Mouse (Mus musculus): ENCODE measurements at regions not wholly inside any gene's neighbourhood (a gene's known extent, or its start where the extent isn't known, plus 50 kb on each side); places are given as distances from the start of the nearest gene placed in this dataset.

DNA sequence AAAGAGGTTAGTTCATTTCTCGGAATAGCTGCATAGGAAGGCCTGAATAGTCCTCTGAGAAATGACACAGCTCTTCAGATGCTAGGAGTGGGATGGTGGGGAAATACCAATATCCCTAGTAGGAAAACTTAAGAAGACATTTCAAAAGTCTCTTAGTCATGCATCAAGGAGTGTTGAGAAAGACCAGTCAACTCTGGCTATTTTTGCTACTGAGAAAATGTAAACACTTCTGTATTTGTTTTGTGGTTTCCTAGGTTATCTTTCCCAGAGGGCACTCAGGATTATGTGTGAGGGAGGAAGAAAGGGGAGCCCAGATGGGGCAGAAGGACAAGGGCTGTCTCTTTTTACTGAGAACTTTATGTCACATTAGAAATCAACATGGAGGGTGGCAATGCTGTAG, 367.8 kb upstream of the Thbs1 start:
- no peak for DNase-seq

DNA sequence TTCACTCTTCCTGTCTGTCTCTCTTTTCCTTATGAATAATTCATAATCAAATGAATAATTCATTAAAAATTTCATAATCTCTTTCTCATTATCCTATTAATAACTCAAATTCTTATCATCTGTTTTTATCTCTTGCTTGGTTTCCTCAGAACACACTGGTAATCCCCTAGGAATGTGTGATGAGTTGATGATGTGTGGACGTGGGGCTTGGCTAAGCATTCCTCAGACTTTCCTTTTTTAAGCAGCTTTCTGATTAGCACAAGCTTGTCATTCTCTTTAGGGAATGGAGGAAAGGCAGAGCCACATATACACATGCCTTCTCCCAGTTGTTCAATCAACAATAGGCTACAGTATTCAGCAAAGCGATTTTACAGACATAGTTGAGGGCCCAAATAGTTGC, 365.9 kb upstream of the Thbs1 start:
- no peak for DNase-seq

DNA sequence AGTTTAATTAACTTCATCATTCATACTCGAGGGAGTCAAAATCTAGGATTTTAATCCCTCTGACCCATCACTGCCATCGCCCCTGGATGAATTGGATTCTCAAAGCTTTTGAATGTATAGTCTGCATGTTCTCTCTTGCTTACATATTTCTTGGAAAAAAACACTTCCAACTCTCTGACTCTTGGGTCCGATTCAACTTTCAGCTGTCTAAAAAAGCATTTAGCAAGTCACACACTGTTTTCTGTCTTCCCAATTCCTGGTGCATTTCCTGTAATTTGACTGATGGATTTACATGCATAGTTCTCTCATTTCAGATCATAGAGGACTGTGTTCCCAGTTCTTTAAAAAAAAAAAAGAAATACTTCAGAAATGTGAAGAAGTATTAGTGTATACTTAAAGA, 364.5 kb upstream of the Thbs1 start:
- DNase-seq: no peak

DNA sequence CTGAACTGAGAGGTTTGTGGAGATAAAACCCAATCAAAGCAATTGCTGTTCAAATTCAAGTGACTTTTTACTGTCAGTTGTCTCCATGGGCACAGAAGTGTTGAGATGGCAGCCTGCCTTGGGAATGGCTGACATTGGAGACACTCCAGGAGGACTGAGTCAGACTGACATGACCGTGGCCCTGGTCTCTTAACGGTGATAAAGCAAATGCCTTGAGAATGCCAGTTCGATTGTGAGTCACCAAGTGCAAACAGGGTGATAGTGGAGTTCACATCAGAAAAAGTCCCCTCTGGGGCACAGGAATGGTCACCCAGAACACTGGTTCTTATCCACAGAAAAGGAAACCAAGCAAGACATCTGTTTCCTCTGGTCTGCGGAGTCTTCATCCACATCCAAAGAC, 362.8 kb upstream of the Thbs1 start:
- no peak for DNase-seq

DNA sequence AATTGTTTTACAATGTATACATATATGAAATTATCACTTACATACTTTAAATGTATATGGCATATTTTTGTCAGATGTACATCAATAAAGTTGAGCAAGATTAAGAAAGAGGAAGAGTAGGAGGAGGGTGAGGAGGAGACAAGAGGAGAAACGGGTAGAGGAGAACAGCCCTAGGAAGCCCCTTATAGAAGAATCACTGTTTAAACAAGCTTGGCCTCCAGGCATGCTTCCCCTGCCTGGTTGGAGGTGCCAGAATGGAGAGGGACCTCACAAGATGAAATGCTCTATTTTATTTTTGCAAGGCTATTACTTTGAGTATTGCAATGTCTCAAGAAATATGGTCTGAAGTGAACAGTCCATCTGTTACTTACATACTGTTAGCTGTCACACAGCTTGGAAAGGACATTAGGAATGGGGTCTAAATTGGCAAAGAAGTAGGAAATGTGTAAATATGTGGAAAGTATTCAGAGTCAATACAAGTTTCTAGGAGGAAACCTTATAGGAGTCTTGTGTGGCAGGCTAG, 352.1 kb upstream of the Thbs1 start:
- DNase-seq: no peak

DNA sequence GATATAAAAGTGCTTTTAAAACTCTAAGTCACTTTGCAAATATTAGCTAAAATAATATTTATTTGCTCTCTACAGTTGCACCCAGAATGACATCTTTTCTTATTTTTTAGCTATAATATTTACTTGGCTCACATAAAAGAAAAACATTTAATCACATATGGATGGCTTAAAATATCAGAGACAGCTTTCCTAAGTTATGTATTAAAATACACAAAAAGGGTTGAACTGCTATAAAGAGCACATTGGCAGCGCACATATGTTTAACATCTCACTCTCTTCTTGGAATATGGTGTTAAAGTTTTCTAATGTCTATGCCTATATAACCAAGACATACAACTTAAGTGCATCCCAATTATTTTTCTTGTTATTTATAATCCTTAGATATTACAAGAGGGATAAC, 348.0 kb upstream of the Thbs1 start:
- no peak for DNase-seq

DNA sequence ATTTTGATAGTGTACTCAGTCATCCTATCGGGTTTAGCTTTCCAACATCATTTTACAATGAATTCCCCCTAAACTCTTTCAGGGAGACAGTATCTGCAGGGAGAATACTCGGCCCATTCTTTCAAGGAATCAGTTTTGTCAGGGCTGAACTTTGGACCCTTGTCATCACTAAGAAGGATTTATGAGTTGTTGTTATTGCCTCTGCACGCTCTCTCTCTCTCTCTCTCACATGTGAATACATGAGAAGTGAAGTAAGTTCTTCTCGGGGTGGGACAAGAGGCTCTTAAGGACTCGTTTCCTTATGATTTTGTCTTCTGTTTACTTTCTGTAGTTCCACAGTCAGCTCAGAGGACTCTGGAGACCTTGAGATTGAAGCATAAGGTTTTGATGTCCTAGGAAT, 346.1 kb upstream of the Thbs1 start:
- no peak for DNase-seq

DNA sequence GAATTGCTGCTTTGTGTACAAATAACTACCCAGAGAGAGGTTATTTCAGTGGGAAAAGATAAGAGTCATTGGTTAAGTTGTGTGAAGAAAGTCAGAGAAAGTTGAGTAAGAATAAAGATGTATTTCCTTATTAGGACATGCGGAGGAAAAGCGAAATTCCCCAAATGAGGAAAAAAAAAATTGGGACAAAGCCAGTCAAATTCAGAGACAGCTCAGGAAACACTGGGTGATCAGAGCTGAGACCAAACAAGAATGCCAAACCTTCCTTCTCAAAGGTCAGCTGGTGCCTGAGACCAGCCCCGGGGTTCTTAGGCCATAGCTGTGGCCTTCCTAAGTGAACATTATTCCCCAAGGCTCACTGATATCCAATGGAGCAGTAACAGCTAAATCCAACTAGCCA, 345.2 kb upstream of the Thbs1 start:
- DNase-seq: no peak

DNA sequence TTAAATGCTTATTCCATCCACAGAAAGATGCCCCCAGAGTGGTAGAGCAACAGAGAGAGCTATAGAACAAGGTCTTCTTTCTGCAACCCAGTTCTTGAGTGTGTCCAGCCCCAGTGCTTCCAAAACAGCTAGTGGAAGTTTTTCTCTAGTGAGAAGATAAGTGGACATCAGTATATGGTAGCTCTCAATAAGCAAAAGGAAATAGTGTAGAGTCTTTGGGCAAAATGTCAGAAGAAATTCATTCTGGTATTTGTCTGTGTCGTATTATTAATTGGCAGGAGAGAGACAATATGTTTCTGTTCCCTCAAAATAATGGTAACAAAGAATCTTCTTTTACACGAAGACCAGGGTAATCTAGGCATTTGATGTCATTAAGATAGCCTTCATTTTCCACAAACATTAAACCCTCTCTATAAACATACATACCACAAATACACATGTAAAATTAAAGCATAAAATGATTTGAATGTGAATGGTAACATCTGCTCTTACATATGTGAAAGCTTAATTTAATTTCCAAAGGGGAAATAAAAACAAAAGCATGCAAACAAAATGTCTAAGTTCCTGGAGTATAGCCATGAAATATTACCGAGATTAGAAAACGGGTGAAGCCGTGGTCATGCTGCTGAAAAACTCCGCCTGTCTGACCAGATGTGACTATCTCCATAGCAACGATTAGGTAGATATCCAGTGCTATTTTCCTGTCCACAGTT, 342.1 kb upstream of the Thbs1 start:
- DNase-seq: no peak

DNA sequence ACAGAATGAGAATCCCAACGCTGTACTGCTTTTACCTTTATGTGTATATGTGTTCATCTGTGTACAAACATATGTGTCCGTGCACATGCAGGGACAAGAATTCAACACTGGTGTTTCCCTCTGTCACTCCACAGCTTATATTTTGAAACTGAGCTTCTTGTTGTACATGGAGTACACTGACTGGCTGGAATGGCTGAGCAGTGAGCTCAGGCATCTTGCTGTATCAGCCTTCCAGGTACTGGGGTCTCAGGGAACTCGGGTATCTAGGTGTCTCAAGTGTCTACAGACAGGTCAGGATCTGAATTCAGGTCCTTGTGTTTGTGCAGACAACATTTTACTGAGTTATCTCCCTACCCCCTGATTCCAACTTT, 341.6 kb upstream of the Thbs1 start:
- no peak for DNase-seq

DNA sequence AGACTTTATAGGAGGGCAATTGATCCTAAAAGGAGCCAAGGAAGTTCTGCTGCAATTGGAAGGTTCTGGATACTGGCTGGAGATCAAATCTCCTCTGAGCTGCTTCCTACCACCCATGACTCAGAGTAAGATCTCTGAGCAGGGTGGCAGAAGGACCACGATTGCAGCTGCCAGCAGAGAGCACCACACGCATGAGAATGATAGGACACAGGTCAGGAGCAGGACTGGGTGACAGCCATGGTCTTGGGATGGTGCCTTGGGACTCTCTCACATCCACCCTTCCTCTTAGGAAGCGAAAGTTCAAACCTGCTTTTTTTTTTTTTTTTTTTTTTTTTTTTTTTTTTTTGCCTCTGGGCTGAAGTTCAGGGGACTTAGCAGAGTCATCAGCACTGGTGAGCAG, 331.4 kb upstream of the Thbs1 start:
- DNase-seq: no peak

DNA sequence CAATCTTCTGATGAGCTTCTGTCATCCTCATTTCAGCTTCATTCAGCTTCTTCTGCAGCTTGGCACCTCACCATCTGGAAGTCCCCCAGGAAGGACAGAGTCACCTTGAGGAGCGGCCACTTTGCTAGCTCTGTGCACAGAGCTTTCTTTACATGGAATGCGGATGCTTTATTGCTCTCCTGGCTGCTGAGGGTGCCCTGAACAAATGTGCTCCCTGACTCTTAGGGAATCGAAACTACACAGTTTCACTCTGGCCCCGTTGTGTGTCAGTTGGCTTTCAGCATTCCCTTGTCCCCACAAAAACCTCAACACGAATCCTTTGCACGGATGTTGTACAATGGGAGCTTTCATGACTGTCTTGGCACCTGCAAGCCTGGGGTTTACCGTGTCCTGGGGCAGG, 330.9 kb upstream of the Thbs1 start:
- no peak for DNase-seq

DNA sequence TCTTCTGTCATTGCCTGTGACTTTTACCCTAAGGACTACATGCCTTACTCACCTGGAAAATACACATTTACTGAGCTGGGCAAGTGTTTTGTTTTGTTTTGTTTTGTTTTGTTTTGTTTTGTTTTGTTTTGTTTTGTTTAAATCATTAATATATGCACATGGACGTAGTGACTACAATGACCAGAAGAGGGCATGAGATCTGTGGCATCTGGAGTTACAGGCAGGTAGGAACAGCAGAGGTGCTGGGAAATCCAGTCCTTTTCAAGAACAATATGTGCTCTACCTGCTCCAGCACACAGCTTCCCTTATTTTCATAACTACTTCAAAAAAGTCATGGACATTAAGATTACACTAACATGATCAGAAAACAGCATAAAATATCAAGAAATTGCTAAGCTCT, 324.4 kb upstream of the Thbs1 start:
- DNase-seq: no peak

DNA sequence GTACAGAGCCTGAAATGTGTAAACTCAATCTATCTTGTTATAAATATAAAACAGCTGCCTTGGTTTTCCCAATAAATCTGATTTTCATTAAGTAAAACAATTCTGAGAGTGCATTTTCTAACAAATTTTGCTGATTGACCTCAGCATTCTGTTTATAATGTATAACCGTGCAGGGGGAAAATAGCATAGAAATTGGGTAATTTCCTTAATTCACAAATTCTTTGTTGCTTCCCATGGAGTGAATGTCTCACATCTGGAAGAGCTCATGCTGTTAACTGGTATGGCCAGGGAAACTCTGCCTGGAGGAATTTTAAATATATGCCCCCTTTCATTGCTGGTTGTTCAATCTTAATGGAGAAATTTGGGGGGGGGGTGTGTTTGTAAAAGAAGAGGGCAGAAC, 317.4 kb upstream of the Thbs1 start:
- DNase-seq: no peak

DNA sequence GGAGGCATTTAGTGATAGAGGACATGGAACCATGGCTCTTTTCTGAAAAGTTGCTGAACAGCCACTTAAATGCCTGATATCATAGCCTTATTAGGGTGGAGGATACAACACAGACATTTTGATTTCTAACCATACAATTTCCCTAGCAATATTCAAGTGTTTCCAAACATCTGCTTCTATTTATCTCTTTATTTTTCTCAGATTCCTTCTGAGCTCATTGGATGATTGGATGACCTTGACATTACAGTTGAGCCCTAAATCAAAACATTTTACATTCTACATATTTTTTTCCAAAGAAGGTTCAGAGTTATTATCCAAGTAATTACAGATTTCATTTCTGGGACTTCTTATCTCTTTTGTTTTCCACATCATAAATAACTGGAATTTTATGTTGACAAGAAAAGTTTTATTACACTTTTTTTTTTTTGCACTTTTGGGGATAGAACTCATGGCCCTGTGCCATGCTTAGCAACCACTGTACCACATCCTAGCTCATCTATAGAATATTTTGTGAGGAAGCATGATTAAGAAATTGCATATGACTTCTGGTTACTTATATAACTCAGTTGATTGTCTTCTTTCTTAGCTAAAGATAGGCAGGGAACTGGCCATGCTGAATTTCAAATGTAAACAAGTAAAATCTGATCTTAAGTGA, 309.6 kb upstream of the Thbs1 start:
- DNase-seq: no peak

DNA sequence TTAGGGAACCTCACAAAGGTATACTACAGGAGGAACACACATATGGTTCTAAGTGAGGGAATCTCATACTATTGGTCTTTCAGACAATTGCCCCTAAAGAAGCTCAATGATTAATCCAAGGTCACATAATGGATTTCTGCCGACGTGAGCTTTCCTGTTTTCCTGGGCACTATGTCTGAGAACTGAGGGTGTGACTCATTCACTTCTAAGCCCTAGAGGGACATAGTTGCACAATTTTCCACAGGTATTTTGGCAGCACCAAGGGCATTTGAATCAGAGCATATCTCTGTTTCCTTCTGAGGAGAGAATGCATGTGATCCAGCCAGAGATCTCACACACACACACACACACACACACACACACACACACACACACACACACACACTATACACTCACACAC, 309.0 kb upstream of the Thbs1 start:
- DNase-seq: no peak

DNA sequence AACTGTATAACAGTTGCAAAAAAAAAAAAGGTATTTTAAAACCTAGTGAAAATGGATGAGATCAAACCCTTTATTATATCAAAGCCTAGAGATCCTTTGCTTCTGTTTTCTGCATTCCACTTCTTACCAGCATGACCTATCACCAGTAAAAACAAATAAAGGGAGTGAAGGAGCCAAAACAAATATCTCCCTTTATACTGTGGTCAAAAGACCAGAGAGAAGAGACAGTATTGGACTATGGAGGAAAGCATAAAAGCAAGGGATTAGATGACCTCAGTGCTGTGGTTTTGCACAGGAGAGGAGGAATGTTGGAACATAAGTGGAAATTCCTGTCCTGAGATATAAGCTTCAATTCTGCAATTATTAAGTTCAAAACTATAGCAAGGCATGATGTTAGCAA, 307.0 kb upstream of the Thbs1 start:
- DNase-seq: no peak

DNA sequence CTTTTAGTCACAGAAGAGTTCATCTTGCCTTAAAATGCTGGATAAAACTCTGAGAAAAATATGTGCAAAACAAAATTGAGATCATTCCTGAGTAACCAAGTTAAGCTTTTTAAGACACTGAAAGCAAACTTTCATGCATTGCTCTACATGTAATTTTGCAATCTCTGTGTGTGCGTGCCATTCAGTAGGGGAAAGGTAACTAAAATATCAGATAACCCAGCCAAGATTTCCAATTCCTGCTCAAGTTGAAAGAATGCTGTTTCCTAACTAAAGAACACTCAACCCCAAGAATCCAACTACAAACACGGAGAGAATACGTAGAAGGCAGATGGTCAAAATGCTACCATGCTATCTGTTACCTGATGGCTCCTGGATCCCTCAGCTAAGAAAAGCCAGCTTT, 304.6 kb upstream of the Thbs1 start:
- DNase-seq: no peak

DNA sequence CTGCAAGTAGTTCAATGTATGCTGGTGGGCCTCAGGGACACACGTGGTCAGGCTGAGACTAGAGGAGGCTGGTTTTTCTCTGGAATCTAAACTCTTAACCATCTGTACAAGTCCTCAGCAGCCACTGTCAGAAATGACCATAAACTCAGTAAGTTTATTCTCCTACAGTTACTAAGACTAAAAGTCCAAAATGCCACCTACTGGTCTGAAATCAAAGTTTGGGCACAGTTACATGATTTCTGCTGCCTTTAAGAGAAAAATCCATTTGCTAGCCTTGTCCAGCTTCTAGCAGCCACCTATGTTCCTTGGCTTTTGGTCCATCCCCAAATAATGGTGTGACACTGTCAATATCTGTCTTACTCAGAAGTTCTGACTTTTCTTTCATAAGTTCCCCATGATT, 300.2 kb upstream of the Thbs1 start:
- no peak for DNase-seq

DNA sequence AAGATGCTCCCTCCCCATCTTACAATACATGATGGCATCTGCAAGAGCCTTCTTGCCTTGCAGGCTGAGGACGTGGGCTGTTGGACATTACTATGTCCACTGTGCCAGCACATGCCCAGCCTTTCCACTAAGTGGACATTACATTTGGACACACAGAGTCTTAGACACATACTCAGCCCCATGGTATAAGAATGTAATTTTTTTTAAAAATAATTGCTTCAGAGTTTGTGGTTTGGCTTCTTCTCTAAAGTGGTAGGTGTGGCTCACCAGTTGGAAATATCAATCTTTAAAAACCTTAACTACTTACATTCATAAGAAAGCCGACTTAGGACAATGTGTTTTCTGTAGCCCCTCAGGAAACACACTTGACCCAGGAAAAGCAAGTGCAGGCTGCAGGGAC, 299.7 kb upstream of the Thbs1 start:
- DNase-seq: no peak

DNA sequence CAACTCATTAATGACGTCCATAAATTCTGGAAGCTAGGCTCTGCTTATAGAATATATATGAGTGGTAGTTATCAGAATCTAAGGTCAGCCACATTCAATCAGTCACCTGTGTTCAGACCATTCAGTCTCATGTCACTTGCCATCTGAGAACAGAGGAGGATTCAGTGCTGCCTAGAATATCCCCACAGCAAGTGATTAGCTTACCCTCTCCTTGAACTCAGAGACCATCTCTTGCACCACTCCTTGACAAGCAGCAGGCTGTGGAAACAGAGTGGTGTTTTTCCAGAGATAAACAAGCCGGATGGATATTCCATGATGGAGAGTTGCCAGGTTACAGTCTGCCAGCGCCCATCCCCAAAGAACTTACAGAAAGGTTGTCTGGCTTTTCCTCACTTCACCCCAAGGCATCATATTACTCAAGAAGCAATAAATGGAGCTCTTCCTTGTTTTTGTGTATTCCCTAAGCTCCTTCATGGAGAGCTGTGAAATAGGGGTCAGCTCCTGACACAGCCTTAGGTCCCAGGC, 291.9 kb upstream of the Thbs1 start:
- DNase-seq: no peak

DNA sequence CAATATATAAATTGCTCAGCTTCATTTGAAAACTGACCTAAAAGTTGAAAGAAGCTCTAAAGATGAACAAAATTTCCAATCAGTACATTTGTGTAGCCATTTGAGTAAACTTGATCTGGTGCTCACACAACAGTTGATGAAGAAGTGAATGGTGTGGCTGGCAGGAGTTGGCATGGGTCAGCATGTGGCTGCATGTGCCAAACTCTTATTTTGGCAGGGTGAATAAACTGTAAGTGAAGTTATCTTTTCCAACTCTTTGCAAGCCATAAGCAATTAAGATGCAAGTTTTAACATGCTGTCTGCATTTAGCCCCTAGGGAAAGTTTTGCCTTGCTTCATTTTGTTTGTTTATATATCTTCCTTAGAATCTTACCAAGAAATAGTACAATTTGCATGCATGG, 291.0 kb upstream of the Thbs1 start:
- no peak for DNase-seq

DNA sequence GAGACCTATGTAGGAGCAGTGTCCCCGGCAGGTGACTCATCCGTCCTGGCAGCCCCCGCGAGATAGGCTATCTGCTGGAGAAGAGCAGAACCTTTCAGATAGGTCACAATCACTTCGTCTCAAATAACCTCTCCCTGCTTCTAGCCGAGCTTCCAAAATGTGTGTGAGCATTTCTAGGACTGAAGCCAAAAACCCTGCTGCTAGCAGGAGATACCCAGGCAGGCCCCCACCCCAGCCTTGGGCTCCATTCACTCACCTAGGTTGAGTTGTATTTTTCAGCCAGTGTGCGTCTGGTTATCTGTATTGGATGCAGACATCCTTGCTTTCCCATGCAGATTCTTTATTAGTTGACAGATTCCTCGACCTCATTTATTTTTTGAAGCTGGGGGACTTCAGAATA, 286.6 kb upstream of the Thbs1 start:
- no peak for DNase-seq

DNA sequence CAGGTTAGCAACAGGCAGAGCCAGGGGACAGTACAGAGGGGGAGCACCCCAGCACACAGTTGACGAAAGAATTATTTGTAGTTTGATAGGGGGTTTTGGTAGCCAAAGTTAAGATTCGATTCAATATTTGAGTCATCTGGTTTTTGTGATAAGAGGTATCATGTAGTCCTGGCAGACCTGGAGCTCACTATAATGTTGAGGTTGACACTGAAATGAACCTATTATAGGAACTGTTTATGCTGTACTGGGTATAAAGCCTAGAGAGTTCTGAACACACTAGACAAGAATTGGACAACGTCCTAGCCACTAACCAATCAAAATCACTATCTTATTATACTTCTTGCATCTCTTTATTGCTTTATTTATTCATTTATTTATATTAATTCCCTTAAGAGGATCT, 284.4 kb upstream of the Thbs1 start:
- DNase-seq: no peak

DNA sequence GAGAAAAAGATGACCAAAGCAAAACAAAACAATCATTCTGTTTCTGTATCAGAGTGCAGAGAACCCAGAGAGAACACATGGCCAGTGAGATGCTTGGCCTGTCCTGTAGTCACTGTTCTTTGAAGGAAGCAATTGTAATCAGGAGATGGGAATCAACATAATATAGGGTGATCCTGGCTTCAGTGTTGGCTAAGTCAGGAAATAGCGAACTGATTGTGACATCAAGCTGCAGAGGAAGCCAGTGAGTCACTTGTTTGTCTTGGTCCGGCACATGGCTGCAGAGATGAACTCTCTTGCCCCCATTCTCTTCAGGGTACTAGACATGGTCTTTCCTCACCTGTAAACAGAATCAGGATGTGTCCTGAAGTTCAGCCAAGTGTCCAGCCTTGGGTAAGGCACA, 273.3 kb upstream of the Thbs1 start:
- DNase-seq: no peak

Measured in thymus, postnatal 4 days (tissue).